Mouse (Mus musculus): Measurements from ENCODE around the gene Camta2. TPM values are rescaled to one million over a fixed set of nuclear protein-coding genes. Genes with fewer than 3 reads are reported as not detected.

Camta2 gene
- polyA plus RNA-seq, 1 experiment from 2014 or later: 12.9 TPM

- H3K4me1 ChIP-seq: peaks cover 23% of the 10 kb centered on the region
- peak overlapping the region; percentile 73; the same call in 1 of the 2 replicates for H3K9ac ChIP-seq
- H3K27ac ChIP-seq: peak overlapping the region; percentile 90
- peak overlapping the region; percentile 68 for H3K4me3 ChIP-seq
- peak overlapping the region; percentile 77 for H3K4me2 ChIP-seq
- no peak for ATAC-seq (ENCODE audit: insufficient number of reproducible peaks, low FRiP score, low TSS enrichment, low read depth)
- no peaks in the 10 kb centered on the region for H3K9me3 ChIP-seq
- 17% methylated on average over 8 of the region's 8 CpGs for WGBS
- H3K27me3 ChIP-seq: no peaks in the 10 kb centered on the region
- H3K36me3 ChIP-seq: peaks cover 22% of the 10 kb centered on the region
Measured at GRCm38 (mm10) chr11:70688372-70688771, 467 bp upstream of the Camta2 start.

- Histone ChIP-seq H3K9ac (peak overlapping the region; percentile 73), H3K9me3 (no peaks in the 10 kb centered on the region), H3K27me3 (no peaks in the 10 kb centered on the region), H3K27ac (peak overlapping the region; percentile 90), H3K4me2 (peak overlapping the region; percentile 77), H3K4me3 (peak overlapping the region; percentile 68), H3K4me1 (peaks cover 26% of the 10 kb centered on the region), H3K36me3 (peaks cover 35% of the 10 kb centered on the region)
- ATAC-seq (ENCODE audit: insufficient number of reproducible peaks, low FRiP score, low TSS enrichment, low read depth): peak; percentile 50
- 2% methylated on average over 16 of the region's 16 CpGs for WGBS
Measured at GRCm38 (mm10) chr11:70686901-70687566, 871 bp downstream of the Camta2 start.

- H3K4me1 ChIP-seq: peaks cover 24% of the 10 kb centered on the region
- no peak overlapping the region for H3K9ac ChIP-seq
- no peak overlapping the region for H3K27ac ChIP-seq
- peaks cover 64% of the 10 kb centered on the region for H3K36me3 ChIP-seq
- 90% methylated on average over 5 of the region's 5 CpGs for WGBS
- ATAC-seq (ENCODE audit: insufficient number of reproducible peaks, low FRiP score, low TSS enrichment, low read depth): no peak
- no peaks in the 10 kb centered on the region for H3K27me3 ChIP-seq
- no peak overlapping the region for H3K4me3 ChIP-seq
- no peak overlapping the region for H3K4me2 ChIP-seq
- H3K9me3 ChIP-seq: no peaks in the 10 kb centered on the region
Measured at GRCm38 (mm10) chr11:70683640-70684039, 4.3 kb downstream of the Camta2 start.

- Histone ChIP-seq H3K27ac (no peak overlapping the region), H3K27me3 (no peaks in the 10 kb centered on the region), H3K4me1 (peaks cover 15% of the 10 kb centered on the region), H3K9ac (no peak overlapping the region), H3K9me3 (no peaks in the 10 kb centered on the region), H3K4me2 (no peak overlapping the region), H3K36me3 (peaks cover 70% of the 10 kb centered on the region), H3K4me3 (no peak overlapping the region)
- 30% methylated on average over 11 of the region's 11 CpGs for WGBS
- no peak for ATAC-seq (ENCODE audit: insufficient number of reproducible peaks, low FRiP score, low TSS enrichment, low read depth)
Measured at GRCm38 (mm10) chr11:70681897-70682581, 5.9 kb downstream of the Camta2 start.

- Histone ChIP-seq H3K9ac (no peak overlapping the region), H3K4me3 (no peak overlapping the region), H3K4me1 (peaks cover 6% of the 10 kb centered on the region), H3K9me3 (no peaks in the 10 kb centered on the region), H3K27me3 (no peaks in the 10 kb centered on the region), H3K36me3 (peaks cover 79% of the 10 kb centered on the region), H3K27ac (no peak overlapping the region), H3K4me2 (no peak overlapping the region)
- WGBS: 71% methylated on average over 12 of the region's 12 CpGs
- no peak for ATAC-seq (ENCODE audit: insufficient number of reproducible peaks, low FRiP score, low TSS enrichment, low read depth)
Measured at GRCm38 (mm10) chr11:70681170-70681569, 6.7 kb downstream of the Camta2 start.

GRCm38 (mm10) chr11:70679894-70680293 lies 8.0 kb downstream of the Camta2 start:
- ATAC-seq (ENCODE audit: insufficient number of reproducible peaks, low FRiP score, low TSS enrichment, low read depth): no peak
- Histone ChIP-seq H3K9me3 (no peaks in the 10 kb centered on the region), H3K36me3 (peaks cover 85% of the 10 kb centered on the region), H3K4me3 (no peak overlapping the region), H3K4me2 (no peak overlapping the region), H3K9ac (no peak overlapping the region), H3K4me1 (peaks cover 5% of the 10 kb centered on the region), H3K27me3 (no peaks in the 10 kb centered on the region), H3K27ac (no peak overlapping the region)
- 89% methylated on average over 8 of the region's 8 CpGs for WGBS

GRCm38 (mm10) chr11:70679361-70679760 lies 8.5 kb downstream of the Camta2 start:
- Histone ChIP-seq H3K27me3 (no peaks in the 10 kb centered on the region), H3K27ac (no peak overlapping the region), H3K9me3 (no peaks in the 10 kb centered on the region), H3K4me3 (no peak overlapping the region), H3K9ac (no peak overlapping the region), H3K4me1 (peaks cover 5% of the 10 kb centered on the region), H3K36me3 (peaks cover 84% of the 10 kb centered on the region), H3K4me2 (no peak overlapping the region)
- no peak for ATAC-seq (ENCODE audit: insufficient number of reproducible peaks, low FRiP score, low TSS enrichment, low read depth)
- 96% methylated on average over 8 of the region's 8 CpGs for WGBS

- H3K27ac ChIP-seq: no peak overlapping the region
- no peak for ATAC-seq (ENCODE audit: insufficient number of reproducible peaks, low FRiP score, low TSS enrichment, low read depth)
- WGBS: 69% methylated on average over 2 of the region's 2 CpGs
Measured at GRCm38 (mm10) chr11:70678576-70678975, 9.3 kb downstream of the Camta2 start.

GRCm38 (mm10) chr11:70678092-70678491 lies 9.8 kb downstream of the Camta2 start:
- Histone ChIP-seq H3K9ac (no peak overlapping the region), H3K9me3 (no peaks in the 10 kb centered on the region), H3K36me3 (peaks cover 81% of the 10 kb centered on the region), H3K4me3 (no peak overlapping the region), H3K4me1 (peaks cover 5% of the 10 kb centered on the region), H3K27ac (no peak overlapping the region), H3K4me2 (no peak overlapping the region), H3K27me3 (no peaks in the 10 kb centered on the region)
- ATAC-seq (ENCODE audit: insufficient number of reproducible peaks, low FRiP score, low TSS enrichment, low read depth): no peak
- 85% methylated on average over 9 of the region's 9 CpGs for WGBS

More at GRCm38 (mm10) chr11:70678576-70678975, 9.3 kb downstream of the Camta2 start:
- H3K4me1 ChIP-seq: peaks cover 5% of the 10 kb centered on the region
- peaks cover 84% of the 10 kb centered on the region for H3K36me3 ChIP-seq
- H3K4me3 ChIP-seq: no peak overlapping the region
- no peaks in the 10 kb centered on the region for H3K27me3 ChIP-seq
- no peak overlapping the region for H3K4me2 ChIP-seq
- H3K9me3 ChIP-seq: no peaks in the 10 kb centered on the region
- H3K9ac ChIP-seq: no peak overlapping the region

GRCm38 (mm10) chr11:70674501-70674900 lies 13.4 kb downstream of the Camta2 start:
- 66% methylated on average over 11 of the region's 11 CpGs for WGBS

GRCm38 (mm10) chr11:70674014-70674413 lies 13.9 kb downstream of the Camta2 start:
- WGBS: 81% methylated on average over 6 of the region's 6 CpGs
- H3K27me3 ChIP-seq: no peaks in the 10 kb centered on the region
- no peak for ATAC-seq (ENCODE audit: insufficient number of reproducible peaks, low FRiP score, low TSS enrichment, low read depth)
- H3K4me2 ChIP-seq: no peak overlapping the region
- no peak overlapping the region for H3K27ac ChIP-seq
- H3K9me3 ChIP-seq: no peaks in the 10 kb centered on the region
- no peak overlapping the region for H3K9ac ChIP-seq
- no peak overlapping the region for H3K4me3 ChIP-seq
- H3K36me3 ChIP-seq: peaks cover 58% of the 10 kb centered on the region
- peaks cover 14% of the 10 kb centered on the region for H3K4me1 ChIP-seq

More at GRCm38 (mm10) chr11:70674501-70674900, 13.4 kb downstream of the Camta2 start:
- H3K27me3 ChIP-seq: no peaks in the 10 kb centered on the region
- no peak overlapping the region for H3K9ac ChIP-seq
- H3K4me2 ChIP-seq: no peak overlapping the region
- no peak for ATAC-seq (ENCODE audit: insufficient number of reproducible peaks, low FRiP score, low TSS enrichment, low read depth)
- no peaks in the 10 kb centered on the region for H3K9me3 ChIP-seq
- H3K4me1 ChIP-seq: peaks cover 14% of the 10 kb centered on the region
- no peak overlapping the region for H3K27ac ChIP-seq
- peaks cover 63% of the 10 kb centered on the region for H3K36me3 ChIP-seq
- no peak overlapping the region for H3K4me3 ChIP-seq

- Histone ChIP-seq H3K27me3 (no peaks in the 10 kb centered on the region), H3K4me2 (no peak overlapping the region), H3K9me3 (no peaks in the 10 kb centered on the region), H3K4me1 (peaks cover 27% of the 10 kb centered on the region), H3K36me3 (peaks cover 46% of the 10 kb centered on the region), H3K27ac (no peak overlapping the region), H3K4me3 (no peak overlapping the region), H3K9ac (no peak overlapping the region)
- 86% methylated on average over 16 of the region's 16 CpGs for WGBS
- no peak for ATAC-seq (ENCODE audit: insufficient number of reproducible peaks, low FRiP score, low TSS enrichment, low read depth)
Measured at GRCm38 (mm10) chr11:70671333-70672047, 16.4 kb downstream of the Camta2 start.

All from limb, embryonic 15.5 days (tissue).